Mouse (Mus musculus): ENCODE measurements around the gene Sec31b. TPM values are rescaled to one million over a fixed set of nuclear protein-coding genes. Genes with fewer than 3 reads are reported as not detected.

Sec31b gene
- total and polyA plus RNA-seq, 3 experiments = 0.16 to 0.98 (median 0.37) TPM

GRCm38 (mm10) chr19:44513054-44513833 lies 32.4 kb downstream of the Sec31b start:
- Histone ChIP-seq H3K36me3 (replicated peaks) (no peaks in the 10 kb centered on the region), H3K9me3 (replicated peaks) (no peaks in the 10 kb centered on the region), H3K27me3 (ENCODE audit: insufficient read depth, low read length) (peaks cover 59% of the 10 kb centered on the region), H3K4me1 (ENCODE audit: insufficient read depth, low read depth, low read length) (no peaks in the 10 kb centered on the region; the same call in 1 of the 2 replicates), H3K4me3 (ENCODE audit: low read depth, low read length) (no peak overlapping the region)
- TF ChIP-seq TAL1 (conservative IDR thresholded peaks at IDR 0.05; ENCODE audit: low read depth, low read length) = no peak
- no peak for TF ChIP-seq GATA1 (IDR thresholded peaks at IDR 0.05; ENCODE audit: borderline replicate concordance, low read length)
- no peak for TF ChIP-seq POLR2AphosphoS5 (IDR thresholded peaks at IDR 0.05; ENCODE audit: insufficient replicate concordance, low read depth, low read length)
- TF ChIP-seq GATA2 (IDR thresholded peaks at IDR 0.05; ENCODE audit: borderline replicate concordance, low read depth, low read length) = no peak
- TF ChIP-seq CTCF (IDR thresholded peaks at IDR 0.05; ENCODE audit: low read depth, low read length) = no peak
- ATAC-seq (ENCODE audit: extremely low read depth, insufficient number of reproducible peaks, low FRiP score, poor library complexity, severe bottlenecking) = no peak
- no peak for DNase-seq (ENCODE audit: low spot score)

GRCm38 (mm10) chr19:44512601-44513000 lies 33.1 kb downstream of the Sec31b start:
- no peaks in the 10 kb centered on the region for H3K9me3 ChIP-seq (replicated peaks)
- H3K36me3 ChIP-seq (replicated peaks) = no peaks in the 10 kb centered on the region
- ATAC-seq (ENCODE audit: extremely low read depth, insufficient number of reproducible peaks, low FRiP score, poor library complexity, severe bottlenecking) (no peak), DNase-seq (ENCODE audit: low spot score) (no peak)
- H3K4me3 ChIP-seq (ENCODE audit: low read depth, low read length) = no peak overlapping the region
- H3K27me3 ChIP-seq (ENCODE audit: insufficient read depth, low read length) = peaks cover 53% of the 10 kb centered on the region
- H3K4me1 ChIP-seq (ENCODE audit: insufficient read depth, low read depth, low read length) = no peaks in the 10 kb centered on the region; the same call in 1 of the 2 replicates
- no peak for TF ChIP-seq GATA1 (IDR thresholded peaks at IDR 0.05; ENCODE audit: borderline replicate concordance, low read length)
- no peak for TF ChIP-seq TAL1 (conservative IDR thresholded peaks at IDR 0.05; ENCODE audit: low read depth, low read length)
- no peak for TF ChIP-seq POLR2AphosphoS5 (IDR thresholded peaks at IDR 0.05; ENCODE audit: insufficient replicate concordance, low read depth, low read length)
- no peak for TF ChIP-seq GATA2 (IDR thresholded peaks at IDR 0.05; ENCODE audit: borderline replicate concordance, low read depth, low read length)
- no peak for TF ChIP-seq CTCF (IDR thresholded peaks at IDR 0.05; ENCODE audit: low read depth, low read length)

GRCm38 (mm10) chr19:44511451-44512231 lies 34.0 kb downstream of the Sec31b start:
- H3K4me1 ChIP-seq (ENCODE audit: insufficient read depth, low read depth, low read length) = no peaks in the 10 kb centered on the region; the same call in 1 of the 2 replicates
- no peaks in the 10 kb centered on the region for H3K36me3 ChIP-seq (replicated peaks)
- ATAC-seq (ENCODE audit: extremely low read depth, insufficient number of reproducible peaks, low FRiP score, poor library complexity, severe bottlenecking) = no peak
- no peak overlapping the region for H3K4me3 ChIP-seq (ENCODE audit: low read depth, low read length)
- no peak for DNase-seq (ENCODE audit: low spot score)
- TF ChIP-seq GATA1 (IDR thresholded peaks at IDR 0.05; ENCODE audit: borderline replicate concordance, low read length) (no peak), TAL1 (conservative IDR thresholded peaks at IDR 0.05; ENCODE audit: low read depth, low read length) (no peak), POLR2AphosphoS5 (IDR thresholded peaks at IDR 0.05; ENCODE audit: insufficient replicate concordance, low read depth, low read length) (no peak), GATA2 (IDR thresholded peaks at IDR 0.05; ENCODE audit: borderline replicate concordance, low read depth, low read length) (no peak), CTCF (IDR thresholded peaks at IDR 0.05; ENCODE audit: low read depth, low read length) (no peak)
- no peaks in the 10 kb centered on the region for H3K9me3 ChIP-seq (replicated peaks)
- H3K27me3 ChIP-seq (ENCODE audit: insufficient read depth, low read length) = peaks cover 46% of the 10 kb centered on the region

- ATAC-seq (ENCODE audit: extremely low read depth, insufficient number of reproducible peaks, low FRiP score, poor library complexity, severe bottlenecking) = no peak
Measured at GRCm38 (mm10) chr19:44510534-44511175, 35.0 kb downstream of the Sec31b start.

GRCm38 (mm10) chr19:44502741-44503140 lies 42.9 kb downstream of the Sec31b start:
- no peak for ATAC-seq (ENCODE audit: extremely low read depth, insufficient number of reproducible peaks, low FRiP score, poor library complexity, severe bottlenecking)
- peaks cover 10% of the 10 kb centered on the region for H3K27me3 ChIP-seq (ENCODE audit: insufficient read depth, low read length)

More at GRCm38 (mm10) chr19:44510534-44511175, 35.0 kb downstream of the Sec31b start:
- TF ChIP-seq GATA2 (IDR thresholded peaks at IDR 0.05; ENCODE audit: borderline replicate concordance, low read depth, low read length) = no peak
- TF ChIP-seq CTCF (IDR thresholded peaks at IDR 0.05; ENCODE audit: low read depth, low read length) = no peak
- TF ChIP-seq POLR2AphosphoS5 (IDR thresholded peaks at IDR 0.05; ENCODE audit: insufficient replicate concordance, low read depth, low read length) = no peak
- TF ChIP-seq GATA1 (IDR thresholded peaks at IDR 0.05; ENCODE audit: borderline replicate concordance, low read length) = no peak
- no peak for TF ChIP-seq TAL1 (conservative IDR thresholded peaks at IDR 0.05; ENCODE audit: low read depth, low read length)
- H3K27me3 ChIP-seq (ENCODE audit: insufficient read depth, low read length) = peaks cover 40% of the 10 kb centered on the region
- no peaks in the 10 kb centered on the region for H3K9me3 ChIP-seq (replicated peaks)
- H3K36me3 ChIP-seq (replicated peaks) = no peaks in the 10 kb centered on the region
- no peak overlapping the region for H3K4me3 ChIP-seq (ENCODE audit: low read depth, low read length)
- H3K4me1 ChIP-seq (ENCODE audit: insufficient read depth, low read depth, low read length) = no peaks in the 10 kb centered on the region; the same call in 1 of the 2 replicates
- DNase-seq (ENCODE audit: low spot score) = no peak

More at GRCm38 (mm10) chr19:44502741-44503140, 42.9 kb downstream of the Sec31b start:
- H3K9me3 ChIP-seq (replicated peaks) = no peaks in the 10 kb centered on the region
- TF ChIP-seq TAL1 (conservative IDR thresholded peaks at IDR 0.05; ENCODE audit: low read depth, low read length) (no peak), CTCF (IDR thresholded peaks at IDR 0.05; ENCODE audit: low read depth, low read length) (no peak), POLR2AphosphoS5 (IDR thresholded peaks at IDR 0.05; ENCODE audit: insufficient replicate concordance, low read depth, low read length) (no peak), GATA1 (IDR thresholded peaks at IDR 0.05; ENCODE audit: borderline replicate concordance, low read length) (no peak), GATA2 (IDR thresholded peaks at IDR 0.05; ENCODE audit: borderline replicate concordance, low read depth, low read length) (no peak)
- DNase-seq (ENCODE audit: low spot score) = no peak
- H3K4me3 ChIP-seq (ENCODE audit: low read depth, low read length) = no peak overlapping the region
- H3K4me1 ChIP-seq (ENCODE audit: insufficient read depth, low read depth, low read length) = no peaks in the 10 kb centered on the region
- no peaks in the 10 kb centered on the region for H3K36me3 ChIP-seq (replicated peaks)
